Mouse (Mus musculus) heart, embryonic 13.5 days (tissue): ENCODE results near the gene Tmem160. TPM values are rescaled to one million over a fixed set of nuclear protein-coding genes. Genes with fewer than 3 reads are reported as not detected.
A peak's percentile ranks its signal among the peaks of the same experiment; 100 is the strongest.

Experiments
- ATAC-seq: fragments of 200-750 bp; cut with Nextera tagmentation; 2 replicates; pipeline ENCODE4 v1.8.0; 2017; ENCODE audit warnings: moderate TSS enrichment; ENCODE audit not compliant: insufficient number of reproducible peaks, low FRiP score, low TSS enrichment; ENCODE audit errors: extremely low read depth
- H3K27ac ChIP-seq: fragments of 300-500 bp; sonication (generic); replicated peaks from 2 replicates; pipeline ENCODE4 v1.5.1; 2015; ENCODE audit warnings: moderate library complexity, mild to moderate bottlenecking, inconsistent platforms
- H3K27me3 ChIP-seq: fragments of 300-500 bp; sonication (generic); replicated peaks from 2 replicates; pipeline ENCODE4 v1.6.1; 2015; ENCODE audit warnings: mild to moderate bottlenecking, inconsistent platforms
- H3K36me3 ChIP-seq: fragments of 300-500 bp; sonication (generic); 2 replicates; pipeline ENCODE4 v1.6.1; 2015; ENCODE audit warnings: mild to moderate bottlenecking, inconsistent platforms
- H3K4me1 ChIP-seq: fragments of 300-500 bp; sonication (generic); 2 replicates; pipeline ENCODE4 v1.6.1; 2015; ENCODE audit warnings: inconsistent platforms
- H3K4me2 ChIP-seq: fragments of 300-500 bp; sonication (generic); 2 replicates; pipeline ENCODE4 v1.6.1; 2015; ENCODE audit warnings: inconsistent platforms, mild to moderate bottlenecking, moderate library complexity
- H3K4me3 ChIP-seq: fragments of 300-500 bp; sonication (generic); 2 replicates; pipeline ENCODE4 v1.5.1; 2015; ENCODE audit warnings: moderate library complexity, mild to moderate bottlenecking, inconsistent platforms
- H3K9ac ChIP-seq: fragments of 300-500 bp; sonication (generic); 2 replicates; pipeline ENCODE4 v1.6.1; 2015; ENCODE audit warnings: inconsistent platforms, mild to moderate bottlenecking, moderate library complexity
- H3K9me3 ChIP-seq: fragments of 300-500 bp; sonication (generic); 2 replicates; pipeline ENCODE4 v1.6.1; 2016; ENCODE audit warnings: inconsistent platforms
- WGBS: fragments of 180-500 bp; shearing (Covaris S2); methylation state at CpG from one replicate; pipeline ENCODE4 v1.1.7; 2015; ENCODE audit warnings: mixed read lengths; 5-methylcytosine and 5-hydroxymethylcytosine counted together
- polyA plus RNA-seq: library from polyadenylated mRNA; unstranded; fragments of >200 nt; fragmentation: Nextera tagmentation; extraction: Ambion mirVana; gene quantifications from 2 replicates; pipeline ENCODE4 v1.2.1, GENCODE M21; 2015

Tmem160 gene
- polyA plus RNA-seq, 1 experiment from 2014 or later = 73.2 TPM

- ATAC-seq = no peak
- Histone ChIP-seq H3K9me3 (peaks cover 3% of the 10 kb centered on the region; the same call in 1 of the 2 replicates), H3K4me2 (no peak overlapping the region), H3K4me3 (no peak overlapping the region), H3K27me3 (peaks cover 94% of the 10 kb centered on the region), H3K27ac (no peak overlapping the region), H3K9ac (no peak overlapping the region), H3K4me1 (peaks cover 21% of the 10 kb centered on the region), H3K36me3 (no peaks in the 10 kb centered on the region)
- WGBS = 9% methylated on average over 17 of the region's 17 CpGs
Observed at GRCm38 (mm10) chr7:16472116-16472709, 19.6 kb downstream of the Tmem160 start.

DNA sequence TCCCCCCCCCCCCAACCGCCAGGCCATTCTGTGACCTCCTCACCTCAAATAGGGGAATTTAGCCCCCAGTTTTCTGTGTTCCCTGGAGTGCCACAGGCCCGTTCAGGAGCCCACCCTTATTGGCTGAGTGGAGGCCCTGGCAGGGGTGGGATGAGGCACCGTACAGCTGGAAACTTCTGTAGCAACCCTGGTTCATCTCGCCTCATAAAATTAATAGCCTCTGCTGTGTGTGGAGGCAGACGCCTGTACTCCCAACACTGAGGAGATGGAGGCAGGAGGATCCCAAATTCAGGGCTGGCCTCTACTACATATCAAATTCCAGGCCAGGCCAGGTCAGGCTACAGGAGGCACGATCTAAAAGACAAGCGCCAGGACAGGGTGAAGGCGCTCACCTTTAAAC is 21.3 kb downstream of the Tmem160 start:
- Histone ChIP-seq H3K4me3 (no peak overlapping the region), H3K27me3 (peaks cover 96% of the 10 kb centered on the region), H3K9me3 (peaks cover 3% of the 10 kb centered on the region), H3K27ac (no peak overlapping the region), H3K4me1 (peaks cover 21% of the 10 kb centered on the region), H3K9ac (no peak overlapping the region), H3K36me3 (no peaks in the 10 kb centered on the region), H3K4me2 (no peak overlapping the region)
- 63% methylated on average over 8 of the region's 8 CpGs for WGBS
- no peak for ATAC-seq

- H3K27ac ChIP-seq = no peak overlapping the region
- H3K4me3 ChIP-seq = peak overlapping the region; percentile 32
- no peak for ATAC-seq
- H3K4me1 ChIP-seq = peaks cover 21% of the 10 kb centered on the region
- 6% methylated on average over 33 of the region's 33 CpGs for WGBS
- H3K9ac ChIP-seq = no peak overlapping the region
- H3K9me3 ChIP-seq = peaks cover 3% of the 10 kb centered on the region
- peak overlapping the region; percentile 50 for H3K4me2 ChIP-seq
- peaks cover 92% of the 10 kb centered on the region for H3K27me3 ChIP-seq
- no peaks in the 10 kb centered on the region for H3K36me3 ChIP-seq
Observed at GRCm38 (mm10) chr7:16474445-16474844, 21.9 kb downstream of the Tmem160 start.

- H3K4me2 ChIP-seq = peak overlapping the region; percentile 67
- no peak for ATAC-seq
- peaks cover 3% of the 10 kb centered on the region for H3K9me3 ChIP-seq
- WGBS = 3% methylated on average over 23 of the region's 23 CpGs
- peak overlapping the region; percentile 43 for H3K4me3 ChIP-seq
- H3K27ac ChIP-seq = no peak overlapping the region
- peaks cover 21% of the 10 kb centered on the region for H3K4me1 ChIP-seq
- H3K9ac ChIP-seq = no peak overlapping the region
- no peaks in the 10 kb centered on the region for H3K36me3 ChIP-seq
- peaks cover 90% of the 10 kb centered on the region for H3K27me3 ChIP-seq
Observed at GRCm38 (mm10) chr7:16475321-16475720, 22.7 kb downstream of the Tmem160 start.

DNA sequence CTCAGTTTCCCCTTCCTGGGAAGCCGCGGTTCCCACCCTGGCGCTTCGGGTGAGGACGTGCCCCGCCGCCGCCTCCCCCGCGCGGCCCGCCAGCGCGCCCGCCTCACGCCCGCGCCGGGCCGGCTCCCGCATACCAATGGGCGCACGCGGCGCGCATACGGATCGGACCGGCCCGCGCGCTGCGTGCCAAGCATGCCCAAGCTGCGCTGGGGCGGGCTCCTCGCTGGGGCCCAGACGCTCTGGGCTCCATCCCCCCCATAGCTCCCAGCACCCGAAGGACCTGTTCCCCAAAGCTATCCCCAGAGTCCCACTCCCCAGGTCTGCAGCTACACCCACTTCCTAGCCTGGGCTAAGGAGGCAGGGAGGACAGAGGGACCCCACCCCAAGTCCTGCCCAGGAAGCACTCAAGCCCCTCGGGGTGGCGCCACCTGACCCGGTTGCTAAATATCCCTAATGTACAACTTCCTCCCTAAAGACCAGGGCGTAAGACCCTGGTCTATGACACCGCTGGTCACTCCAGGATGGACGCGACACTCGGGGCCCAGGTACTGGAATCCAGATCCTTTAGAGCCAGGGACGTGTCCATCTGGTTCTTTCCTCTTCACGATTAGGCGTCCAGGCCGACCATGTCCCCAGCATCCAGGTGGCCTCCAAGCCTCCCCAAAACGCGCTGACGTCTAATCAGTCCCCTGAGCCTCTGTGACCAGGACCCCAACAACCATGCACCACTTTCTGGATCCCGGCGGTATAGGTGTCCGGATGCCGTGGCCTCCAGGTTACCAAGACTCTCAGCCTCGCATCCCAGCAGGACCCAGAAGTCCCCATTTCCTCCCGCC is 23.4 kb downstream of the Tmem160 start:
- 3% methylated on average over 46 of the region's 59 CpGs for WGBS
- H3K4me3 ChIP-seq = peak overlapping the region; percentile 43
- no peak for ATAC-seq

GRCm38 (mm10) chr7:16476600-16476989 is 24.0 kb downstream of the Tmem160 start:
- peaks cover 87% of the 10 kb centered on the region for H3K27me3 ChIP-seq
- H3K36me3 ChIP-seq = no peaks in the 10 kb centered on the region
- H3K27ac ChIP-seq = no peak overlapping the region
- no peak; the same call in 1 of the 2 replicates for ATAC-seq
- peak overlapping the region; percentile 43 for H3K4me3 ChIP-seq
- peaks cover 3% of the 10 kb centered on the region for H3K9me3 ChIP-seq
- peak overlapping the region; percentile 67 for H3K4me2 ChIP-seq
- H3K4me1 ChIP-seq = peaks cover 21% of the 10 kb centered on the region
- H3K9ac ChIP-seq = no peak overlapping the region
- WGBS = 2% methylated on average over 34 of the region's 34 CpGs

More for the DNA sequence above, 23.4 kb downstream of the Tmem160 start:
- Histone ChIP-seq H3K36me3 (no peaks in the 10 kb centered on the region), H3K27ac (no peak overlapping the region), H3K9me3 (peaks cover 3% of the 10 kb centered on the region), H3K4me2 (peak overlapping the region; percentile 67), H3K9ac (no peak overlapping the region), H3K27me3 (peaks cover 90% of the 10 kb centered on the region), H3K4me1 (peaks cover 21% of the 10 kb centered on the region)

DNA sequence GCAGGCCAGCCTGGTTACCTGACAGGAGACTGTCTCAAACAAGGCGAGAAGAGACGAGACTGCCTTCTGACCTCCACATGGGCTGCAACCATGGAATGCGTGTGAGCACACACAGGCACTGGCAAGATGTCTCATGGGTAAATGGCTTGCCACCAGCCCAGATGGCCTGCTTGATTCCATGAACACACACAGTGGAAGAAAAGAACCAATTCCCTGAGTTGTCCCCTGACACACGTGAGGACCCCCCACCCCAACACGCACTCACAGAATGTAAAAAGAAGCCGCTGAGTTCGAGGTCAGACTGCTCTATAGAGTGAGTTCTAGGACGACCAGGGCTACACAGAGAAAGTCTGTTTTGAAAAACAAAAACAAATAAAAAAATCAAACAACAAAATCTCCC is 25.0 kb downstream of the Tmem160 start, which contains the start of gene Npas1:
Gene Npas1 (minus strand): TSS at position 101 of the 400 bp plus-strand sequence.
- Histone ChIP-seq H3K9ac (no peak within 1 kb of the TSS), H3K9me3 (peaks cover 3% of the 10 kb centered on the region), H3K27ac (no peak within 1 kb of the TSS), H3K36me3 (no peaks in the 10 kb centered on the region), H3K27me3 (peaks cover 77% of the 10 kb centered on the region), H3K4me2 (peak within 1 kb of the TSS; percentile 67), H3K4me1 (peaks cover 21% of the 10 kb centered on the region), H3K4me3 (peak within 1 kb of the TSS; percentile 43)
- WGBS = 82% methylated on average over 8 of the region's 8 CpGs
- ATAC-seq = no peak

- Histone ChIP-seq H3K9me3 (no peaks in the 10 kb centered on the region), H3K4me1 (no peaks in the 10 kb centered on the region), H3K27ac (no peak overlapping the region), H3K36me3 (0 out of 2 replicates have a peak, but pooled peaks cover under 1% of the 10 kb centered on the region), H3K4me2 (no peak overlapping the region), H3K27me3 (no peaks in the 10 kb centered on the region; the same call in 1 of the 2 replicates), H3K4me3 (no peak overlapping the region), H3K9ac (no peak overlapping the region)
- no peak for ATAC-seq
Observed at GRCm38 (mm10) chr7:16488816-16489215, 36.2 kb downstream of the Tmem160 start.

DNA sequence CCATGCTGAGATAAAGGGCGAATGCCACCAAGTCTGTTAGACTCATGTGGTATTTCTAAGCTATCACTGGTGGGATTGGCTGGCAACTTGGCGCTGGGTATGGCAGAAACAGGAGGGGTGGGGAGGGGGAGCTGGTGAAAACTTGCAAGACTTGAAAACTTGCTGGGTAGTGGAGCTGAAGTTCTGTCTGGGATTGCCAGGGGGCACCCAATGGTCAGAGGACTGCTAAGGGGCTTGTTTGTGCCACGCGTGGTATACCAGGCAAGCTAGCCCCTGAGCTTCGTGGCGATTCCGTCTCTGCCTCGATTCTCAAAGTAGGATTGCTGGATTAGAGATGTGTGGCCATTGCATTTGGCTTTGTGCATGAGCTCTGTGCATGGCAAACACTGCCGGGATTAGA is 37.4 kb downstream of the Tmem160 start:
- no peak overlapping the region for H3K27ac ChIP-seq
- no peaks in the 10 kb centered on the region for H3K4me1 ChIP-seq
- no peaks in the 10 kb centered on the region for H3K9me3 ChIP-seq
- H3K4me2 ChIP-seq = no peak overlapping the region
- no peak overlapping the region for H3K4me3 ChIP-seq
- no peak for ATAC-seq
- 77% methylated on average over 9 of the region's 9 CpGs for WGBS
- H3K27me3 ChIP-seq = no peaks in the 10 kb centered on the region
- H3K9ac ChIP-seq = no peak overlapping the region
- H3K36me3 ChIP-seq = peaks cover 5% of the 10 kb centered on the region; the same call in 1 of the 2 replicates

GRCm38 (mm10) chr7:16491759-16492158 is 39.2 kb downstream of the Tmem160 start:
- Histone ChIP-seq H3K4me1 (no peaks in the 10 kb centered on the region), H3K27me3 (no peaks in the 10 kb centered on the region), H3K27ac (no peak overlapping the region), H3K9ac (no peak overlapping the region), H3K4me3 (no peak overlapping the region), H3K4me2 (no peak overlapping the region), H3K36me3 (peaks cover 22% of the 10 kb centered on the region), H3K9me3 (no peaks in the 10 kb centered on the region)
- ATAC-seq = no peak
- 30% methylated on average over 3 of the region's 3 CpGs for WGBS

DNA sequence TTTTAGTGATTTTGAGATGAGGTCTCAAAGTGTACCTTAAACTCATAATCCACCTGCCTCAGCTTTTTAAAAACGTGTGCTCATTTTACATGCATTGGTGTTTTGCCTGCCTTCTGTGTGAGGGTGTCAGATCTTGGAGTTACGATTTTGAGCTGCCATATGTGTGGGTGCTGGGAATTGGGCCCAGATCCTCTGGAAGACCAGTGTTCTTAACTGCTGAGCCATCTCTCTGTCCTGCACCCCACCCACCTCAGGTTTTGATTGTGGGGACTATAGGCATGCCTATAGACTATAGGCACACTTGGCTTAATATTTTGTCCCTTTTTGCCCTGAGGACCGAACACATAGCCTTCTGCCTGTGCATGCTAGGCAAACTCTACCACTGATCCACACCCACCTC is 39.6 kb downstream of the Tmem160 start:
- Histone ChIP-seq H3K9me3 (no peaks in the 10 kb centered on the region), H3K4me2 (no peak overlapping the region), H3K36me3 (peaks cover 26% of the 10 kb centered on the region), H3K9ac (no peak overlapping the region), H3K4me3 (no peak overlapping the region), H3K27ac (no peak overlapping the region), H3K4me1 (no peaks in the 10 kb centered on the region), H3K27me3 (no peaks in the 10 kb centered on the region)
- no peak for ATAC-seq
- WGBS = 56% methylated on average over 3 of the region's 3 CpGs
